Mouse (Mus musculus): ENCODE results near the gene Tctex1d1.

Tctex1d1 gene

DNA sequence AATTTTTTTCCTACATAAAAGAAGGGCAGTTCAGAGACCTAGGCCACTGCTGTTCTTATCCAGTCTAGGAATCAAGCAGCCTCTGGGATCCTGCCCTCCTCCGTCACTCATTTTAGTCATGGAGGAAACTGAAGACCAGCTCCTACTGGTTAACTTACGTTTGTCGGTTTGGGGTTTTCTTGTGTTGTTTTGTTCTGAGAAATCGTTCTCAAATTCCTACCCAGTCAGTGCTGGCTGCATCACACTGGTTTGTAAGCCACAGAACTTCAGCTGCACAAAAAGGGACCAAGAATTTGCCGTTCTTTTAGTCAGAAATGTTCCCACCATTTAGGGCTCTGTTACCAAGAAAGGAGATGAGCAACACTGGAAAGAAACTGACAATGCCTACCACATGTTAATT, 11.0 kb downstream of the Tctex1d1 start:
- no peak for DNase-seq

DNA sequence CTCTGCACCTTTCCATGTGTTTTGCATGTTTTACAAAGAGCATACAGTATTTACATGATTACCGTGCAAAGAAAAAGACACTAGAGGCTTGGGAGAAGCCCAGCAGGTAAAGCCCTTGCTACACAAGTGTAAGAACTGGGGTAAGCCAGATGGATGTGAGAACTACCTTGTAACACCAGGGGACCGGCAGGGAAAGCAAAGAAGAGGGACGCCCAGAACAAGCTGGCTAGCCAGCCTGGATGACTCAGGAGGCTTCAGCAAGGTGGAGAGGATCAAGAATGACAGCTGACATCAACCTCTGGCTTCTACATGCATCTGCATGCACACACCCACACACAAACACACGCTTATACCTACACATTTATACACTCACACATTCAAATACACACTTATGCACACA, 11.6 kb downstream of the Tctex1d1 start:
- DNase-seq: no peak

DNA sequence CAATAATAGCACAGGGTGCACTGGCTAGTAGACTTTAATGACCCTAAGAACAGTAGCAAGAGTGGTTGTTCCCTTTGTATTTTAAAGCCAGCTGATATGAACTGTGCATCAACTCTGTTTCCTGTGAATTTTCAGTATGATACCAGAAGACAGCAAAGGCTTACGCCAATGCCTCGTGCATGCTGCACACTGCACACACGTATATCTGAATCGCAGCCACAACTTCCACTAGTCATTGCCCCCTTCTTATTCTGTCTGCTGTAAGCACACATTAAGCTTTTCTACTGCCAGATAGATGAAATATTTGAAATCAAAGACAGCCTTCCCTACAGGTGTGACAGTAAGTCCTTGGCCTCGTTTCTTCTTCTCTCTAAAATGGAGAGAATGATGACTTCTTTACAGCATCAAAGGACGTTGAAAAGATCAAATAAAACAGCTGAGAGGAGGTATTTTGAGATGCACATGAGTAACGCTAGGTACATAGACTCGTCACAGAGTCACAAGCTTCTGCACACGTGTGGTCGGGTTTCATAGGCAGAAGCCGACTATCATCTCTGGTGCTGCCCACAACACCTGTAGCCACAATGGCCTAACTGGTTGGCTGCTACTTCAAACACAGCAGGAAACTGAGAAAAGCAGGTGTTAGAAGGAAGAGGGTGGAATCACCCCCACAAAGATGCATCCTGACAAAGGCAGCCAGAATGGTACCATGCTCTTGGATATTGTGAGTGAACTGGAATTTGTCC, 12.4 kb downstream of the Tctex1d1 start:
- no peak for DNase-seq

DNA sequence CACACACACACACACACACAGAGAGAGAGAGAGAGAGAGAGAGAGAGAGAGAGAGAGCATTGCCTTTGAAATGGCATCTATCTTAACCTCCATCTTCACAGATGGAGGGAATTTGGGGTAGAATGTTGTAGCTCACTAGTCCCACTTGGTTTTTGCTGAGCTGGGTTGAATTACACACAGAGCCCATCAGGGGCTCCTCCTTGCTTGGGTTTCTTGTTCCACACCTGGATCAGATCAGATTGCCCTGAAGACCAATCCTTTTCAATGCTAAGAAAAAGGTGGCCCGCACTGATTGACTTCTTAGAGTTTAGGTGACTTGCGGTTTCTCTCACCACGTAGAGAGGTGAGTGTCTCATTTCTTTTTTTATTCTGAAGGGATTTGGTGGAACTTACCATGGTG, 13.3 kb downstream of the Tctex1d1 start:
- DNase-seq: no peak

DNA sequence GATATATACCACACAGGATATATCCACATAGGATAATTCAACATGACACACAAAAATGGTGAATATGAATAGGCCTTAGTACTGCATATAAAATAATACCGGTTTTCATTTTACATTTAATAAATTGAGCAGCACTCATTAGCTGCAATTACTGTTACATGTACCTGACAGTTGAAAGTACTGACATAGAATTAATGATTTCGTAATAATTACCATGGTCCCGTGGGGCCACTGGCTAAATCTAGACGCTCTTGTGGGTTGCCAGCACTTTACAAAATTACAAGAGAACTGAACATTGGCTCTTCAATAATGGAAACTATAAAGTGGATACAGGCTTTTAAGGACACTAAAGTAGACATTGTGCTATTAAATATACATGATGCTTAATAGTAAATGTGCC, 26.3 kb downstream of the Tctex1d1 start:
- no peak for DNase-seq

DNA sequence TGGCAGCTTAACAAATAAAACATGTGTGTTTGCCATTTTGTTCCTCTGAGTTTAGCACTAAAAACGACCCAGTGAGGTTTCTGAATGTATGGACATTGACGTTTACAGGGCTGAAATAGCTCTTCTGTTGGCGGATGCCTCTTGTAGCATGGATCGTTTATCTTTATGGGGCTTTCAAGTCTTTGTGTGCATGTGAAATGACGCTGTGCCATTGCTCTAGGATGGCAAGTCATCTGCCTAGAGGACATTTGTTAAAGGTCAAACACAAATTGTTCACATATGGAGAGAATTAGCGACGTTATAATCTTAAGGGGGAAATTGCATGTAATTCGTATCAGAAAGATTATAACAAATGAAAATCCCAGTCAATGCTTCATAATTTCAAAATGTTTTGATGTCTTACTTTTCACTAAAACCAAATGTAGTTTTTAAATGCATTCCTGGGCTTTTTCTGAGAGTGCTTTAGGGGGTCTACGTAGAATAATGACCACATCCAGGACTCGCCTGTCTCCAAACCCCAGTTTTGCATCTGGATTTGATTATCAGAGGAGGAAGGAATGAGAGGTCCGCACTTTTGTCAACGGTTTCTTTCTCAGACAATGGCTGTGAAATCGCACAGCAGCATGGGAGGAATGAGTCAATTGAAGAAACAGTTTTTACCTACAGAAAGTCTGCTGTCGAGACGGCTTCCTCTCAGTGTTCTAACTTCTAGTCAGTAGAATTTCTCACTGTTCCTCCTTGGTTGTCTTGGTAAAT, 27.0 kb downstream of the Tctex1d1 start:
- DNase-seq: no peak

DNA sequence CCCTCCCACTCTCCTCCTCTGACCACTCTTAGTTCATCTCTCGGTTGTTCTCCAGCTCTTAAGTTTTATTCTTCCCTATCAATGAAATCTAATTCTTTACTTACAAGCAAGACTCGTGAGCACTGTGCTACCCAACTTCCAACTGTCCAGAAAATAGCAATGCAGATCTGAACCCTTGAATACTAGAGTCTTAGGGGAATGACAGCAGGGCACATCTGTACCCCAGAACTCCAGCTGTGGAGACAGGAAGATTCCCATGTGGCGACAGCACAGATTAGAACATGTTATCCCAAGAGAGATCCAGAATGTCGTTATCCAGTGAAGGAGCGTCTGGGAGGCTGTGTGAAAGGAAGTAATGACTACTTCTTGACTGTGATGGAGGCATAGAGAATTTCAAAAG, 27.9 kb downstream of the Tctex1d1 start:
- no peak for DNase-seq

DNA sequence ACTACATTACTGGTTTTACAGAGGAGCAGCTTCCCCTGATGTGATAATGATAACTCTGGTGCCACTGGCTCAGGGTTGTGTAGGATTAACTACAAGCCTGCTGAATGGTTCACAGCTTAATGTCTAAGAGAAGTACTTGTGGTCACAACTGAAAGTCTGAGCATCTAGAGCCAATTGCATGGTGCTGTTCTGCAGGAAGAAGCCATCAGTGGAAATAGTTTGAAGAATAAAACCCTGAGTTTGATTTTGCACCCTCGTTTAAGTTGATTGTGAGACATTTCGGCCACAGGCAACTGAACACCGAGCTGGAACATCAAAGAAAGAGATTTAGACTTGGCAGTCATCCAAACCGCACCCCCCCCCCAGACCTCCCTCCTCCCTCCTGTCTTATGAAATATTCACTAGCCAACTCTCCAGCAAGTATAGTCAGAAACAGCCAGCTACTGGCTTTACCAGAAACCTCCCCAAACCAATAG, 28.6 kb downstream of the Tctex1d1 start:
- DNase-seq: no peak

DNA sequence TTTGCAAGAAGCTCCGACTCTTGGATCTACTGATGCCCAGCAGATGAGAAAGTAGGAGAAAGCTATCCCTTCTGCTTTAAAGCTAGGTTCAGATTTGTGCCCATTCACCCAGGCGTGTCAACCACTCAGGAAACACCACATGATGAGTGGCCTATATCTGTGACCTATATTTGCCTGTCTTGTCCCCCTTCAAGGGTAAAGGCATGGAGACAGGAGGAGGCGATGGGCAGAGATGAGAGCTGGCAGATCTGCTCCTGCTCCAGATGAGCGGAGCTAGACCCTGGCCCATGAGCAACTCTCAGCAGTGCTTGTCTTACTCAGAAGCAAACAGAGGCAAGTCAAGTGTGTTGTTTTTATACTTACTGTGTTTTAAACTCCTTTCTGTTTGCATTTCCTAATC, 32.3 kb downstream of the Tctex1d1 start:
- no peak for DNase-seq

DNA sequence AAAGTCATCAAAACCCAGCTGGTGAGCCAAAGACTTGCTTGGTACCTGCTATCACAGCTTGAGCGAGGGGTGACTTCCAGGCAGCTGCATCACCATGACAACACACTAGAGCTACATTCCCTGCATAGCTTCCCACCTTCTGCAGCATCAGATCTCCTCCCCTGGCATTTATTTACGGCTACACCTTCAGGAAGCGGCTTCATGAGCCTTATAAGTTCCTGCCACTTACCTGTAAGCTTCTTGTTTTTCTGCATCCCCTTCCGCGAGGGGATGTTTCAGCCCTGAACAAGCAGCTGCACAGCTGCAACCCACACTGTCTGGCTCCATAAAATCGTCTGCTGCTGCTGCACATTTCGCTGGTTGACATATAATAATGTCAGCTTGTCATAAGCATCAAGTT, 33.4 kb downstream of the Tctex1d1 start:
- DNase-seq: no peak

DNA sequence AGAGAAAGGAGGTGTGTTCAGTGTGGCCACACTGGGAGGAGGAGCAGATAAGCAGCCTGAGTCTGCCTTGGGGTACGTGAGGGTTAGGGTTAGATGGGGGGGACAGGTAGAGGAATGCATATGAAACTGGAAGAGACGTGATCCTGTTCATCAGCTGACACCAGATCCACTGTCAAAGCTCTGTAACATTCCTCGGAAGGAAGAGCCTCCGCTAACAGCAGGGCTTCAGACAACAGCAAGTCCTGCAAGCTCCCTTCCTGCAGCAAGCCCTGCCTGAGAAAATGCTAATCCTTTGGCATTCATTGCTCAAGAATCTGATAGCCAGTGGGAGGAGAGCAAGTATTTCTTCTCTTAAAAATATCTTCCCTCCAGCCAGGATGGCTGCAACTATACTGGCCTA, 35.1 kb downstream of the Tctex1d1 start:
- DNase-seq: no peak

DNA sequence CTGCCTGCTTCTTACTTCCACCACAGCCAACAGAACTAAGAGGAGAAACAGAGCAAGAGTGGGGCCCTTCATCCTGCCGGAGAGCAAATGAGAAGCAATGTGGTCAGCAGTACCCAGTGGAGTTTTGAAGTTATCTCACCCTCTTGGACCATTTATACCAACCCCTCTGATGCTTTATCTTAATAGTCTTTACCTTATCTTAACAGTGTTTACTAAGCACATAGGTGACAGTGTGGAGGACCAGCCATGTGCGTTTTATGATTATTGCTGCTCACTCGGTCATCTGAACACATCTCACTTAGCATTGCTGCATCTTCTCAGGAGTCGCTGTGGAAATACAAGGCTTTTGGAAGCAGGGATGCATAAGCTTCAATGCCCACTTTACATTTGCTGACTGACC, 48.2 kb downstream of the Tctex1d1 start, which contains the start of gene Insl5:
Gene Insl5, minus strand, starts transcription at position 222 of the 400 bp plus-strand sequence.
- no peak for DNase-seq

DNA sequence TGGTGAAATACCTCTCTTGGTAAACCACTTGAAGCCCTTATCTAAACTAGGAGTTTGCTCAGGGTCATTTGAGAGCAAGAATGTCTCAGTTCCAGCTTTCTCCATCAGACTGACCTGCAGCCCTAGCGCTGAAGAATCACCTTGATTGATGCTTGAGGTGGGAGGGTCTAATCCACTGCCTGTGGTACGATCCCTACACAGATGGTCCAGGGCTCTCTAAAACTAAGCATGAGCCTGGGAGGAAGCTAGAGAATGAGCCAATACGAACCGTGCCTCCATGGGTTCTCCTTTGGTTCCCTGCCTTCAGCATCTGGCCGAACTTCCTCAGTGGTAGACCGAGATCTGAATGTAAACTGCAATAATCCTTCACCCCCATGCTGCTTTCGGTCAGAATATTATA, 49.3 kb downstream of the Tctex1d1 start:
- no peak for DNase-seq

DNA sequence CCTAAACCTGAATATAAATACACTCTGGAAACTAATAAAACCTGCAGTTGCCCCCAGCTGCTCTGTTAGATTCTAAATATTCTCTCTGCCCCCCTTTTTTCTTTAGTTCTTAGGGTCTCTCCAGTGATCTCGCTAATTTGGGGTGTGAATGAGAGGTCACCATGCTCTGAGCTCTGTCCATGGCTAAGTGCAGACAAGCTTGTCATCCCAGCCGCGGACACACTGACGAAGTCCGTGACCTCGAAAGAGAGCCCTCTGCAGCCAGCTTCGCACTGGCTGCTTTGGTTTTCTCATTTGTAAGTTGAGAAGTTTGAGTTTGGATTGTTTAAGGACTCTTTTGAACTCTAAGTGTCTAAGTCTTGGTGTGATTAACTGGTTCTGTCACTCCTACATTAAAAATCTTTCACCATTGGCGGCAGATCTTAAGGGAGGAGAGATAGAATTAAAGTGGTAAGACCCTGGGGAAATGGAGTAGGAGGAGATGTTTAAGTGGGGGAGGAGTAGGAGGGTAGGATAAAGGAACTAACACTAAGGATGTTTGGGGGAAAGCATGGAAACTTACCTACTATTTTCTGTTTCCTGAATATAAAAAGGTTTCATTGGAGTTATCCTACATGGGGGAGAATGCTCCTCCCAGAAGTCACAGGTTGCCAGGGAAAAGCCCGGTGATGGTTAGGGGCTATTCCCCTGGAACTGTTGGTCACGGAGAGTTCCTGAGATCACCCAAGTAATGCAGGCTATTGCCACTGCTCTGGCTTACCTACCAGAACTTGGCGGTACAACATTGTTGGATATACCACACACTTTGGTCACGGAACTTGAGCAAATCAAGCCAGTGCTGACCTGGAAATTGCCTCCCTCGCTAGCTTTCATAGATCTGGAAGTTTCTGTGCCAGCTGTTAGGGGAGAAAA, 50.0 kb downstream of the Tctex1d1 start:
- no peak for DNase-seq

DNA sequence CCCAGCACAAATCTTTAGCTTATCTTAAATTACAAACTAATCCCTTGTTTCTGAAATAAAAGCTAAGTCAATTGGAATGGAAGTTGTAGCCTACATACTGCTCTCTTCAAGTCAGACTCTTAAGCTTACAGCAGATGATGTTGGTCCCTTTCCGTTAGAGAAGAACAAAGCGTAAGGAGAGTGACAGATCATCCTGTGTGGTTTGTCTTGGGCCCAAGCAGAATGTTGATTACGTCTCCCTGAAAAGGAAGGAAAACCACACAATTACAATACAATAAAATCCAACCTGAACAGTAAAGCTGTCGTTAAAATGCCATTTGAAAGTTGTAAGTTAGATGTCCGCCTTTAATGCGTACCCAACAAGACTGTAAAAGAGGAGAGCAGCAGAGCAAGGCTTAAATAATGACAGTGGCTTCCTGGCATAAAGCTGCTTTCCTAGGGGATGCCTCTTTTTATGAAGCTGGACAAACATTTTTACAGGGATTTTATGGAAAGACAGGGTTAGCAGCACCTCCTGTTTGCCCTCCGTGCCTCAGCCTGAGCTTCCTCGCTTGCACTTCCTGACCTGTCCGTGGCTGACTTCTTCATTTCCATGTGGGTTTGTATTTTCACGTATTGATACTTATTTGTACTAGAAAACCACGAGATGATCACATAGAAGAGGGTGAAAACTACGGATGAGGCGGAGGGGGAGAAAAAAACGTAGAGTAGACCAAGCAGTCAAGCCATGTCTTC, 60.9 kb downstream of the Tctex1d1 start:
- DNase-seq: no peak

DNA sequence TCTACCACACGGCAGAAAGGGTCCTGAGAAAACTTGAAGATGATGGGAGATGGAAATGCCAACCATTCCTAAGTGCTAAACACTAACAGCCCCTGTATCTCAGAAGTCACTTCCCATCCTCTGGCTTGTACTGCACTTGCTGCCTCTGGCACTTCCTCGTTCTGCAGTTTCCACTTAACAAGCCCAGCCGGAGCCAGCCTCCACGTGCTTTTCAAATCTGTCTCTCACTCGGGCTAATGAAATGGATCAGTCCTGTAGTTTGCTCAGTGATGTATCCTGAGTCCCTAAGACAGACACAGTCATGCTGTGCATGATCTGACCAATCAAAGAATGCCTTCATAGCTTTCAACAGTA, 61.4 kb downstream of the Tctex1d1 start:
- DNase-seq: no peak

DNA sequence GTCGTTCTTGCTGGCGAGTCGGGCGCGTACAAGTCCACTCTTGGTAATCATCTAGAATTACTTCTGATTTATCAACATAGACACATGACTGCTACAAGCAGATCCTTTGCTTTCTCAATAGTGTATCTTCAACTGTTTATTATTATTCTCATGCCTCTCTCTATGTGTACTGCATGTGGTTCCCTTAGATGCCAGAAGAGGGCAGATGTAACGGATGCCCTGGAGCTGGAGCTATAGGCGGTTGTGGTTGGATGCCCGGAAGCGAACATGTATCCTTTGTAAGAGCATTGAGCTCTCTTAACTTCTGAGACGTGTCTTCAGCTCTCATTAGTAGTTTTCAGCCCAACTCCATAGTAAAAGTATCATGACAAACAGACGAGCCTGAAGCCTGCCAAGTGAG, 64.6 kb downstream of the Tctex1d1 start:
- no peak for DNase-seq

DNA sequence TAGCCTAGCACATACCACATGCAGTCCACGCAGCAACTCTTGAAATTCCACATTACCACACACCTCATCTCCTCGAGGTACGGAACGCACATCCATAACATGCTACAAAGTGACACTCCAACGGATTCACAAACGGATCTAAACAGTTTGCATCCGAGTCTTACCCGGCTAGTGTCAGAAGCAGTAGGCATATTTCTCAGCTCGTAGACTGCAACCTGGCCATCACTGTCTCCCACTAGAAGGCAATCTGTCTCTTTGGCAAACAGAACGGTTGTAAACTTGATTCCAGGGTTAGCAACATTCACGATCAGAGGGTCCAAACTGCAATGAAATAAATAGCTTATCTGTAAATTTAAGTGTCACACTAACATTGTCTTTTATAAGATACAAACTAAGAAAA, 69.6 kb downstream of the Tctex1d1 start:
- no peak for DNase-seq
